Mouse (Mus musculus): ENCODE measurements around the gene Lrrc36. TPM values are rescaled to one million over a fixed set of nuclear protein-coding genes. Genes with fewer than 3 reads are reported as not detected.

The Lrrc36 gene
- total RNA-seq, 1 experiment: 0.13 TPM

DNA sequence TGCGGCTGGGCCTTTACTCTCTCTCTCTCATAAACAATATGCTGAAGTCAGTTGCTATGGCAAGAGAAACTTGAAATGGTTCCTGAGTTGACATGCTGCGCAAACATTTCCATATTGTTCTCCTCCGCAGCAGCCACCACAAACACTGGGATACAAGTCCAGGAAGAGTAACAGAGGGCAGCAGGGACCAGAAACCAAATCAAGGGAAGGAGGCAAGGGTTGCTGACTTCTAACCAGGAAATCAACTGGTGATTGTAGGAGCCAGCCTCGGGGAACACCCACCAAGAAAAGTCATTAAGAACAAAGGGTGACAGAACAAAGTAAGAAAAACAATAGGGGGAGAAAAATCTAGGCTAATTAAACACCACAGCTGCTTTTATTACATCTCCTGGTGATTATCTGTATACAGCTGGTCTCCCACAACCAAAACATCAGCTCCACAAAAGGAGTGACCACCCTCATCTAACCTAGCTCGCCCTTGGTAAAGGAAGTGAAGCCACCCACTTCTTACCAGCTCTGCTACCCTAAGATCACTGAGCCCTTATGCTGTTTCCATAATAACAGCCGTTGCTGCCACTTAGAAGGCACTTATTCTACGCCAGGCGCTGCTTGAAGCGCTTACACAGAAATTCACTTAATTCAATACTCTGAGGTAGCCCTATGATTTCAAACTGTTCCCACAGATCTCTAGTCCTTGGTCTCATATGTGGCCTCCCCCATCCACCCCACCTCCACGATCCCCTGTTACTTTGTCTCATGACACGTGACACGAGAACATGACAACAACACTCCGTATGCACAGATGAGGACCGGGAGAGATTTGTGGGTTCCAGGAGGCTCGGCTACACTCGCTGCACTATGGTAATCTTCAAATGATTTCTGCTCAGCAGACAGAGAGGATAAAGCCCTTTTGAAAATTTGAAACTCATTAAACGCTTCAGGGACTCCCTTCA, 82.3 kb downstream of the Lrrc36 start:
- H3K4me3 ChIP-seq (ENCODE audit: insufficient read depth in 1 of 2, low read depth in 1 of 2, low read length in 2 of 2, poor library complexity in 1 of 2, severe bottlenecking in 1 of 2): peak overlapping the region in 1 of 2 experiments; percentile 75; a peak in 1 of 4 replicates
- in situ Hi-C loops (cut with MboI; ENCODE audit: low sequenced_read_pairs in 2 of 2, unreplicated experiment in 2 of 2): no loop called here
- H3K4me1 ChIP-seq (ENCODE audit: control insufficient read depth in 2 of 2, insufficient read depth in 2 of 2, low read length in 2 of 2, poor library complexity in 1 of 2): peaks cover 0 to 5% of the 10 kb centered on the region in 2 experiments; a peak in 2 of 4 replicates
- no peaks in the 10 kb centered on the region for H3K36me3 ChIP-seq (ENCODE audit: control insufficient read depth, insufficient read depth, low read length, poor library complexity, severe bottlenecking)
- H3K27ac ChIP-seq (ENCODE audit: insufficient read depth, low read depth, low read length, poor library complexity, severe bottlenecking): no peak overlapping the region
- DNase-seq (ENCODE audit: low read depth, low spot score): no peak
- H3K9me3 ChIP-seq (ENCODE audit: control insufficient read depth, insufficient read depth, low read depth, low read length): no peaks in the 10 kb centered on the region
- no peak for TF ChIP-seq ZC3H11A (IDR thresholded peaks at IDR 0.05; ENCODE audit: borderline replicate concordance, low read depth, low read length)
- no peak for TF ChIP-seq HCFC1 (IDR thresholded peaks at IDR 0.05; ENCODE audit: borderline replicate concordance, insufficient read depth, low read length)
- no peak for TF ChIP-seq MAFK (IDR thresholded peaks at IDR 0.05; ENCODE audit: insufficient read depth, low read depth, low read length)
- TF ChIP-seq CHD2 (IDR thresholded peaks at IDR 0.05; ENCODE audit: low read depth, low read length): no peak
- TF ChIP-seq ZNF384 (IDR thresholded peaks at IDR 0.05; ENCODE audit: low read depth, low read length): no peak
- H3K9ac ChIP-seq (ENCODE audit: insufficient read depth, low read depth, low read length, poor library complexity, severe bottlenecking): peak overlapping the region; percentile 89; the same call in 1 of the 2 replicates

DNA sequence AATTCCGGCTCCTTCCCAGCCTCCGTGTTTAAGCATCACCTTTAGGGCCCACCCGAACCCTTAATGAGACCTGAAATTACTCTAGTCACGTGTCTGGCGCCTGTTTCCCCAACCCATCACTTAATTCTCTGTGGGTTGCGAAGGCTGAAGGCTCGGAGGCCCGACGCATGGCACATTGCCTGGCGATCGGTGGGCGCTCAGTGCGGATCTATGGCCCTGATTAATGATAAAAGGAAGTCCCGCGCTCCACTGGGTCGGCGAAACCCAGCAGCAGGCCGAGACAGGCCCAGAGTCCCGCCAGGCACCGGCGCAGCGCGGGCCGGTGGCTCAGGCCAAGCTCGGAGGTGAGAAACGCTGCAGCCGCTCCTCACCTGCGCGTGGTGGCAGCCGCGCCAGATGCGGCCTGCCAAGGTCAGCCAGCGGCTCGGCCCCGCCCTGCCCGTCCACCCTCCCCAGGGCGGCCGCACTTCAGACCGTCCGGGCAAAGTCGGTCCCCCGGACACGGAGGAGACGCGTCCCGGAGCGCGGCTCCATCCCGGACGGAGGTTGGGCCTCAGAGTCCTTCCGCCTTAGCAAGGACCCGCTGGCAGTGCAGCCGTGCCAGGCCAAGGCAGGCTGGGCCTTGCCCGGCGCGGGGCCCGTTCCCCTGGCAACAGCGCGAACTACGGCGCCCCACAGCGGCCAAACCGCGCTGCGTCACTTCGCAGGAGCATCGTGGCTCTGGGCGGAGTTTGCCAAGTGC, 83.2 kb downstream of the Lrrc36 start, which contains the start of gene Zdhhc1:
Gene Zdhhc1, minus strand, starts transcription at position 464 of the 742 bp plus-strand sequence.
- peak; percentile 63; the same call in 1 of the 2 replicates for TF ChIP-seq HCFC1 (IDR thresholded peaks at IDR 0.05; ENCODE audit: borderline replicate concordance, insufficient read depth, low read length)
- no peak for TF ChIP-seq MAFK (IDR thresholded peaks at IDR 0.05; ENCODE audit: insufficient read depth, low read depth, low read length)
- Histone ChIP-seq H3K4me1 (ENCODE audit: control insufficient read depth in 2 of 2, insufficient read depth in 2 of 2, low read length in 2 of 2, poor library complexity in 1 of 2) (peaks cover 0 to 5% of the 10 kb centered on the region in 2 experiments; a peak in 2 of 4 replicates), H3K9me3 (ENCODE audit: control insufficient read depth, insufficient read depth, low read depth, low read length) (no peaks in the 10 kb centered on the region), H3K36me3 (ENCODE audit: control insufficient read depth, insufficient read depth, low read length, poor library complexity, severe bottlenecking) (no peaks in the 10 kb centered on the region), H3K4me3 (ENCODE audit: insufficient read depth in 1 of 2, low read depth in 1 of 2, low read length in 2 of 2, poor library complexity in 1 of 2, severe bottlenecking in 1 of 2) (peak within 1 kb of the TSS; percentile 75 to 96), H3K9ac (ENCODE audit: insufficient read depth, low read depth, low read length, poor library complexity, severe bottlenecking) (peak within 1 kb of the TSS; percentile 89), H3K27ac (ENCODE audit: insufficient read depth, low read depth, low read length, poor library complexity, severe bottlenecking) (no peak within 1 kb of the TSS)
- DNase-seq (ENCODE audit: low read depth, low spot score): no peak
- in situ Hi-C loops (cut with MboI; ENCODE audit: low sequenced_read_pairs in 2 of 2, unreplicated experiment in 2 of 2): no loop called here

- Histone ChIP-seq H3K9me3 (ENCODE audit: control insufficient read depth, insufficient read depth, low read depth, low read length) (no peaks in the 10 kb centered on the region), H3K4me3 (ENCODE audit: insufficient read depth in 1 of 2, low read depth in 1 of 2, low read length in 2 of 2, poor library complexity in 1 of 2, severe bottlenecking in 1 of 2) (peak overlapping the region; percentile 46 to 59; a peak in 3 of 4 replicates), H3K27ac (ENCODE audit: insufficient read depth, low read depth, low read length, poor library complexity, severe bottlenecking) (no peak overlapping the region), H3K9ac (ENCODE audit: insufficient read depth, low read depth, low read length, poor library complexity, severe bottlenecking) (peak overlapping the region; percentile 66), H3K36me3 (ENCODE audit: control insufficient read depth, insufficient read depth, low read length, poor library complexity, severe bottlenecking) (no peaks in the 10 kb centered on the region), H3K4me1 (ENCODE audit: control insufficient read depth in 2 of 2, insufficient read depth in 2 of 2, low read length in 2 of 2, poor library complexity in 1 of 2) (peaks cover 0 to 5% of the 10 kb centered on the region in 2 experiments; a peak in 2 of 4 replicates)
- no peak for TF ChIP-seq CHD2 (IDR thresholded peaks at IDR 0.05; ENCODE audit: low read depth, low read length)
- in situ Hi-C loops (cut with MboI; ENCODE audit: low sequenced_read_pairs in 2 of 2, unreplicated experiment in 2 of 2): no loop called here
- no peak for DNase-seq (ENCODE audit: low read depth, low spot score)
Measured at GRCm38 (mm10) chr8:105499787-105500186, 86.4 kb downstream of the Lrrc36 start.

GRCm38 (mm10) chr8:105504617-105505016, 91.2 kb downstream of the Lrrc36 start:
- in situ Hi-C loops (cut with MboI; ENCODE audit: low sequenced_read_pairs in 2 of 2, unreplicated experiment in 2 of 2): no loop called here
- TF ChIP-seq MAFK (IDR thresholded peaks at IDR 0.05; ENCODE audit: insufficient read depth, low read depth, low read length) (no peak), ZC3H11A (IDR thresholded peaks at IDR 0.05; ENCODE audit: borderline replicate concordance, low read depth, low read length) (no peak), CHD2 (IDR thresholded peaks at IDR 0.05; ENCODE audit: low read depth, low read length) (no peak), ZNF384 (IDR thresholded peaks at IDR 0.05; ENCODE audit: low read depth, low read length) (no peak), HCFC1 (IDR thresholded peaks at IDR 0.05; ENCODE audit: borderline replicate concordance, insufficient read depth, low read length) (no peak)
- no peak overlapping the region for H3K9ac ChIP-seq (ENCODE audit: insufficient read depth, low read depth, low read length, poor library complexity, severe bottlenecking)
- H3K4me3 ChIP-seq (ENCODE audit: insufficient read depth in 1 of 2, low read depth in 1 of 2, low read length in 2 of 2, poor library complexity in 1 of 2, severe bottlenecking in 1 of 2): no peak overlapping the region
- peaks cover 2% of the 10 kb centered on the region in 2 experiments; a peak in 1 of 4 replicates for H3K4me1 ChIP-seq (ENCODE audit: control insufficient read depth in 2 of 2, insufficient read depth in 2 of 2, low read length in 2 of 2, poor library complexity in 1 of 2)
- no peak overlapping the region for H3K27ac ChIP-seq (ENCODE audit: insufficient read depth, low read depth, low read length, poor library complexity, severe bottlenecking)
- no peak for DNase-seq (ENCODE audit: low read depth, low spot score)
- no peaks in the 10 kb centered on the region for H3K9me3 ChIP-seq (ENCODE audit: control insufficient read depth, insufficient read depth, low read depth, low read length)
- no peaks in the 10 kb centered on the region for H3K36me3 ChIP-seq (ENCODE audit: control insufficient read depth, insufficient read depth, low read length, poor library complexity, severe bottlenecking)

Measured in ES-E14 (cell line).